Mouse (Mus musculus) urinary bladder, adult 18-20 months (tissue): ENCODE results near the gene Lrrc3.
"Not testable (repeated sequence)": the region's sequence is repeated elsewhere in the genome, so short reads cannot be mapped to it uniquely, and the experiment has no call there.

ENCODE experiments used
- DNase-seq, 2 experiments: peaks; one replicate each; pipeline ENCODE4 v3.0.0; 2022; ENCODE audit warnings: low spot score in 2 of 2, mixed read lengths in 2 of 2

The Lrrc3 gene

GRCm38 (mm10) chr10:77902211-77902893, at the start of gene Lrrc3:
TSS of gene Lrrc3 (minus strand) at chr10:77902536.
- DNase-seq, result peak; percentile 37 to 65

- not testable (repeated sequence) for DNase-seq
Observed at GRCm38 (mm10) chr10:77950468-77950867, 48.1 kb upstream of the Lrrc3 start.

DNA sequence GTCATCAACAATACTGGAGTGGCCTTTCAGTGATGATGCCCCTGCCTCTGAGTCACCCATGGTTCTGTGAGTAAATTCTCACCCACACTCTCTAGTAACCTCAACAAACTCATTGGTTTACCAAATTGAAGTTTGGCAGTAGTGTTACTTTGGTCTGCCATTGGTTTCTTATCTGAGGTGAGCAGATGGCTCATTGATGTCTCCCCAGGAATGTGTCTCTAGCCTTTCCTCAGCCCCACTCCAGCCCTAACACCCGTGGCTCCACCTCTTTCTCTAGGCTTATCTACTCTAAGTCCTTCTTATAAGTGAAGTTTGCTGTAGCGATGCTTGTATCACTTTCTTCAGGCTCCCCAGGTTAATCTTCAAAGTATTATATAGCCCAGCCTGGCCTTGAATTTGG, 37.3 kb upstream of the Lrrc3 start:
- no peak for DNase-seq

DNA sequence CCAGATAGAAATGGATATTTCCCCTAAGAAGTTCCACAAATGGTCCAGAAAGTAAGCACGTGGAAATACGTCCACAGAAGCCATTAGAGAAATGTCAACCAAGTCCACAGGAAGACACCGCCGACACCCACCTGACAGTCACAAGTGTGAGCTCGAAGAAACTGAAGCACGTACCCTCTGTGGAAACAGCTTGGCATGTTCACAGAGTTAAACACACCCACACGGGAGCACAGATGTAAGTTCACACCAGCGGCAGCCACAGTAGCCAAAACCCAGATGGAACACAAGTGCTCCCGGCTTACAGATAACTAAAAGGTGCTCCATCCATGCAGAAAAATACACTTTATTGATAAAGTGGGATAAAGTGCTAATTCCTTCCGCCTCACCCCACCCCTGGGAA, 25.0 kb upstream of the Lrrc3 start:
- no peak for DNase-seq

DNA sequence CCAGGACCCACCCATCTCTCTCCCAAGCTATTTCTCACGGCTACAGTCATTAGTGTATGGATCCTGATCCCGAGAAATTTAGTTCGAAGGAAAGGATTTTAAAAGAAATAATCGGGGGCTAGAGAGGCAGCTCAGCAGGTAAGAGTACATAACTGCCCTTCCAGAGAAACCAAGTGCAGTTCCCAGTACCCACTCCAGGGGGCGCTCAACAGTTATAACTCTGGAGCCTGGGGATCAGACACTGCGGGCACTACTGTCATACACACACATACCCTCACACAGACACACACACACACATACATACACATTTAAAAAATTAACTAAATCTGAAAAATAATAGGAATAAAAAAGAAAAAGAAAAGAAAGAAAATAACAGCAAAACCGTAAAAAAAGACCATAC, 23.8 kb upstream of the Lrrc3 start:
- peak; percentile 52 to 77 for DNase-seq

DNA sequence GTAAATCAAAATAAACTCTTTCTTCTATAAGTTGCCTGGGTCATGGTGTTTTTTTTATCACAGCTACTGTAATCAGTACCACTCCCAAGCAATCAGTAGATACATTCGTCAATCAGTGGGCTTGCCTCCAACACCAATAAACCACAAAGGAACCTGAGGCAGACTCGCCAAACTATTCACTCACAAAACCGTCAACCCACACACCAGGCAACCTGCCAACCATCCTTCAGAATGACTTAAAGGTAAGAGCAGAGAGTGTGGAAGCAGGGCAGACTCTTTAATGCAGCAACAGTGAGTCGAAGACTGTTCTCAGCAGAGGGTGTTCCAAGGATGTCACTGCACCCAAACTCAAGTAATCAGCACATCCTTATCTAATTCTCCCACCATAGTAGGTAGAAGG, 20.3 kb upstream of the Lrrc3 start:
- no peak for DNase-seq

DNA sequence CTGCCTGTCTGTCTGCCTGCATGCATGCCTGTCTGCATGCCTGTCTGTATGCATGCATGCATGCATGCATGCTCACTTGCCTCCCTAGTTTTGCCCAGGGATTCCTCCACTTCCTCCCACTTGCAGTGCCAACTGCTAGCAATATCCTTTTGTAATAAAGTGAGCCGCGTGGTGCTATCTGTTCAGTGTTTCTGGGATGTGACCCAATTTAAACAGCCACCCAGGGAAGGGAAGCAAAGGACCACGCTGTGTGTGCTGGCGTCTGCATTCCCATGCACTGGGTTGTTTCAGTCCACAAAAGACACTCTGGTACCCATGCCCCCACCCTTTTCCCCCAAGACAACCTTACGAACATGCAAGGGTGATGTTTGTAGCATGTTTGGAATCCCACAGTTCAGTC, 18.7 kb upstream of the Lrrc3 start:
- DNase-seq, result no peak

DNA sequence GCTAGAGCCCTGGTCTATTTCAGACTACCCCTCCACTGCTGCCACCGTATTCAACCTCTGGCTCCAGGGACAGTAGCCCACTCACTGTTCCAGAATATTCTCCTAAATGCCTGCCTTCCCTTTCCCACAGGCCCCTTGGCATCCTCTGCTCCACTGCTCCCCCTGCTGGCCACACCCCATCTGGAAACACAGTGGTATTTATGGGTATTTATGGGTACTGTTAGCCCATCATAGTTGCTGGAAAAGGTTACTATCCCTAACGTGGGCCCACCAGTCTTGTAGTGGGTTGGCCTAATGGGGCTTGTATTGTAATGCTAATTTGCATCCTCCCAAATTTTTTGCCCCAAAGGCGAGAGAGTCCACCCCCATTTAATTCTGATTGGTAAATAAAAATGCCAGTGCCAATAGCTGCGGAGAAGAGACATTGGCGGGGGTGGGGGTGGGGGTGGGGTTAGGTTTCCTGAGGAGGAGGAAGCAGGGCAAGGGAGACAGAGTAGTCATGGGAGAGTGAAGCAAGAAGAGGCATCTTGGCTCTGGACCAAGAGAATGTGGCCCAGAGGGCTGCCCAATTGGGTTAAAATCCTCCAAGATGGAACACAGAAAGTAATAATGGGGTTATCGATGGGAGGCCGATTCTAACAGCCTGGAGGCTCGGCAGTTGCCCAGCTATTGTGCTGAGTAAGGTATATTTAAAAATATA, 14.4 kb upstream of the Lrrc3 start:
- DNase-seq, result peak; percentile 40 to 71

- no peak for DNase-seq
Observed at GRCm38 (mm10) chr10:77913292-77913691, 11.0 kb upstream of the Lrrc3 start.

DNA sequence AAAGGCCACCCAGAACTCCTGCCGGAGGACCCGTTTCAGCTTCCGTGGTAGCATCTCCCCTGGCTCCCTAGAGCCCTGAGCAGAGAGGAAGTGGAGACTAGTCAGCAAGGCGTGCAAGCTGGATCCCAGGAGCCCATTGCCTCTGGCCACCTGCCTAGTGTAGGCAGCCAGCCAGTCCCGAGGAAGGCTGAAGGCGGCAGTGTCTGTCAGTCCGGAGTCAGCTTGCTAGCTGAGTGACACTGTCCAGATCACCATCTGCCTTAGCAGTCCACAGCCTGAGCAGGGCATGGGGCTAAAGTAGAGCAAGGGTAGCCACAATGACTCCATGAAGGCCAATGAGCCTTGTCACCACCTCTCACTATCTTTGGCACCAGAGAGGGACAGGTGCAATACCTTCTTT, 10.3 kb upstream of the Lrrc3 start:
- no peak for DNase-seq

GRCm38 (mm10) chr10:77902894-77903715, 769 bp upstream of the Lrrc3 start:
- DNase-seq, result peak in 1 of 2 experiments; percentile 40

DNA sequence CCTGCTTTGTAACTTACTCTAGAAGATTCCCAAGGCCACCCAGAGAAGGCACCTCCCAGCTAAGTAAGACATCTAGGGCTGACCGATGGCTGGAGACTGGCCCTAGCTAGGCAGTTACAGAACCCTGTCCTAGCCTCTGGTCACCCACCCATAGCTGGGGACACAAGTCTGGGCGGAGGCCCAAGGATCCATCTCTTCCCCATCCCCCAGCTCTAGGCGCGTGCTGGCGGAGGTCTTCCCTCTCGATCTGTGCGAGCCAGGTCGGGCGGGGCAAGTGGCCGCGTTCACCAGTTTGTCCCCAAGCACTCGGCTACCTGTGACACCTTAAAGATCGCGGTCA, 495 bp downstream of the Lrrc3 start:
- no peak for DNase-seq

DNA sequence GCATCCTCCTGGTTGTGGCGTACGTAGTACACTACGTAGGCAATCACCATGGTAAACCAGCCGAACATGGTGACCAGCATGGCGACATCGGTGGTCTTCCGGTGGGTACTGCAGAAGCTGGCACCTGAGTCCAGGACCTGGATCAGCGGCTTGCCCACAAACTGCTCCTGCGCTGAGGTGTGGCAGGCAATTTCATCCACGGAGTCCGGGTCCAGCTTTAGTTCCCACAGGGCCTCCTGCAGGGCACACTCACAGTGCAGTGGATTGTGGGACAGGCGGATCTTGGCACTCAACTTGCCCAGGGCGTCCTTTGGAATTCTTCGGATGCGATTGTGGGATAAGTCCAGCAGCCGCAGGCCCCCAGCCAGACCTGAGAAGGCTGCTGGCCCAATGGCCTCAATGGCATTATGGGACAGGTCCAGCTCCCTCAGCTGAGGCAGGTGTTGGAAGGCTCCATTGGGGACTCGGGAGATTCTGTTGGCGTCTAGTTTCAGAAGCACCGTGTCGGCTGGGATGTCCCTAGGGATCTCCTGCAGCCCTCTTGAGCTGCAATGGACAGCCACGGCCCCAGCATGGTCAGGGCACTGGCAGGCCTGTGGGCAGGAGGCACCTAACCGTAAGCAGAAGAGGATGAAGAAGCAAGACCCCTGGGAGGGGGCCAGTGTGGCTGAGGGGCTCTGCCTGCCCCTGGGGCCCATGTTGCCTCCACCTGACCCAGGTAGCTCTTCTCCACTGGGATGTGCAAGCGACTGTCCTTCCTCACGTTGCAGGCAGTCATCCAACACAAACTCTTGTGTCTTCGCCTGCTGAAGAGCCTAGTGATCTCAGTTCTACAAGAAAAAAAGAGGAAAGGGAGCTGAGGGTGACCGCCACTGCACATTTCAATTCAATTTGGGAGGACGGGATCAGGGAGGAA, 1.2 kb downstream of the Lrrc3 start:
- no peak for DNase-seq

GRCm38 (mm10) chr10:77900126-77900525, 2.2 kb downstream of the Lrrc3 start:
- DNase-seq, result no peak

- no peak for DNase-seq
Observed at GRCm38 (mm10) chr10:77895562-77895961, 6.8 kb downstream of the Lrrc3 start.

DNA sequence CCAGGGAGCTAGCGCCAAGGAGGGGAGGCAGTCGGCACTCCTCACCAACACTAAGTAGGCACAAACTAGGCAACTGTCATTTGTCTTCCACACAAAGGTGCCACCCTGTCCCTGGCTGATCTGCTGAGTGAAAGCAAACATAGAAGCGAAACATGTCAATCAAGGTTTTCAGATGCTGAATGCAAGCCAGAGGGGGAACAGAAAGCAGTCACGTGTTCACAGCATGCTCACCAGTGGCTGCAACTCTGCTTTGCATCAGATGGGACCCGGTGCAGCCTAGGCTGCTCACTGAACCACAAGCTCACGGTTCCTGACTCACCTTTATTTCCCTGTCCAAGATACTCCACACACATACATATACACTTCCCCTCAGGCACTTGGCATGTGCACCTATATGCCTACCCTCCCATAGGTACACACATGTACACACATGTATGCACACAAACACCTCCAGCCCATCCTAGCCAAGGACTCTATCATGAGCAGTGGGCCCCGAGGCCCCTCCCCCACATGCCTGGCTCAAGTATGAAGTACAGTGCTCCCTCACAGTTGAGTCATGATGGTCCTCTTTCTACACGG, 11.3 kb downstream of the Lrrc3 start:
- DNase-seq, result no peak

- no peak for DNase-seq
Observed at GRCm38 (mm10) chr10:77886007-77886747, 16.2 kb downstream of the Lrrc3 start.

DNA sequence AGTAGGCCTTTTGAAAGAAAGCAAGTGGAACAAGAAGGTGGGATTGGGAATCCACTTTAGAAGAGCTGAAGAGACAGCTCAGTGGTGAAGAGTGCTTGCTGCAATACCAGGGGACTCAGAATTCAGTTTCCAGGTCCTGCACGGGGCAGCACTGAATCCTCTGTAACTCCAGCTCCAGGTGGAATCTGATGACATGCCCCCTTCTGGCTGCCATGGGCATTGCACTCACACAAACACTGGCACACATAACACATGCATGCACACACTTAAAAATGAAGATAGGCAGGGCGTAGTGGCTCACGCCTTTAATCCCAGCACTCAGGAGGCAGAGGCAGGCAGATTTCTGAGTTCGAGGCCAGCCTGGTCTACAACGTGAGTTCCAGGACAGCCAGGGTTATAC, 19.8 kb downstream of the Lrrc3 start:
- DNase-seq, result no peak

GRCm38 (mm10) chr10:77880305-77880704, 22.0 kb downstream of the Lrrc3 start:
- no peak for DNase-seq

DNA sequence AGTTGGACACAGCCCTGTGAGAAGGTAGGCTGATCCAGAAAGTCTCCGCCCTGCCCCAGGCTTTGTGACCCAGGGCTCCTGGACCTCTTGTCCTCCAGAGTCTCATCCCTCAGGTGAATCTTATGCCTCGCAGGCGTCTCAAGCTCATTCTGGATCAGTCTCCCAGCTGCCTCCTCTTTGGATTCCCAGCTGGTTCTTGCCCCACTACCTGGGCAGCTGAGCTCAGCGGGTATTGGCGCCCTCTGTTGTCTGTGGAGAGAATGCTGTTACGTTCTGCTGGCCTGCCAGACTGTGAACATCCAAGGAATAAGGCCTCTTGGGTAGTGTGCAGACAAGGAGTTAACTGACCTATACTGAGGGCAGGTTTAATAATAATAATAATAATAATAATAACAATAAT, 23.4 kb downstream of the Lrrc3 start:
- DNase-seq, result peak; percentile 24 to 31

- no peak for DNase-seq
Observed at GRCm38 (mm10) chr10:77869651-77870050, 32.7 kb downstream of the Lrrc3 start.
